Mouse (Mus musculus): ENCODE results near the gene Stra6. TPM values are rescaled to one million over a fixed set of nuclear protein-coding genes. Genes with fewer than 3 reads are reported as not detected.

The Stra6 gene
- polyA plus RNA-seq, 1 experiment: 0.42 TPM

GRCm38 (mm10) chr9:58199381-58200269 is 136.0 kb downstream of the Stra6 start:
- Histone ChIP-seq H3K4me3 (ENCODE audit: insufficient read depth, low read length) (no peak overlapping the region), H3K27ac (ENCODE audit: insufficient read depth, low read length) (no peak overlapping the region), H3K4me1 (ENCODE audit: control insufficient read depth, insufficient read depth, low read length) (peaks cover 7% of the 10 kb centered on the region; the same call in 1 of the 2 replicates)
- TF ChIP-seq POLR2A (IDR thresholded peaks at IDR 0.05; ENCODE audit: low read depth, low read length) (no peak), CTCF (IDR thresholded peaks at IDR 0.05; ENCODE audit: borderline replicate concordance, insufficient read depth, low read length) (no peak)

DNA sequence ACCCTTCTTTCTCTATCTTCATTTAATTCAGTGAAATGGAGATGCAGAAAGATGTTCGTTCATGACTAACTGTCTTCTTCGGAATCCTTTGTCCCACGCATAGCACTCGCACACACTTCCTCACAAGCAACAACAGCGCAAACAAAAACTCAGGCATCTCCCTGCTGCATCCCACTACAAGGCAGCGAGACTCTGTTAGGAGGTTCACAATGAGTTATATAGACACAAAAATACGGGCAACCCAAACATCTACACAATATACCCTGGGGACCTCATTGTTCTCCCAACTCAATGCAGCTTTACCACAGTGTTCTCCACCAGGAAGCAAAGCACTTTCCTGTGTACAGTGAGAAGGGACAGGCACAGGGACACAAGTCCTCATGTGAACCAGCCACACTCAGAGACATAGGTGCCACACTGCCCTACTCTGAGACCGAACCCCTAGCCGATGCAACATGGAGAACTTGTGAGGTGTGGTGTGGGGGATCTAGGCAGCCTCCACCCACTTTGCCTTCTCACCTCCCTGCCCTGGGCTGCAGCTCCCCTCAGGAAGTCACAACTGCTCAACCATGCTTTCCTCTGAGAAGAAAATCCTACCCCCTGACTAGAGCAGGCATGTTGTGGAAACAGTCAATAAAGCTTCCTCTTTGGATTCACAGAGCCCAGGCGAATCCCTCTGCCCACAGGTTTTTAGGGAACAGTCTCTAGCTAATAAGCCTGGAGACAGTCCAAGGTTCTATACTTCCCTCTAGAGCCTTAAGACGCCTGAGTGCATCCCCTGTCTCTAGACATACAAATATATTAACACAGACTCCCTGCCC is 136.9 kb downstream of the Stra6 start:
- Histone ChIP-seq H3K4me3 (ENCODE audit: insufficient read depth, low read length) (no peak overlapping the region), H3K4me1 (ENCODE audit: control insufficient read depth, insufficient read depth, low read length) (peaks cover 7% of the 10 kb centered on the region; the same call in 1 of the 2 replicates)

DNA sequence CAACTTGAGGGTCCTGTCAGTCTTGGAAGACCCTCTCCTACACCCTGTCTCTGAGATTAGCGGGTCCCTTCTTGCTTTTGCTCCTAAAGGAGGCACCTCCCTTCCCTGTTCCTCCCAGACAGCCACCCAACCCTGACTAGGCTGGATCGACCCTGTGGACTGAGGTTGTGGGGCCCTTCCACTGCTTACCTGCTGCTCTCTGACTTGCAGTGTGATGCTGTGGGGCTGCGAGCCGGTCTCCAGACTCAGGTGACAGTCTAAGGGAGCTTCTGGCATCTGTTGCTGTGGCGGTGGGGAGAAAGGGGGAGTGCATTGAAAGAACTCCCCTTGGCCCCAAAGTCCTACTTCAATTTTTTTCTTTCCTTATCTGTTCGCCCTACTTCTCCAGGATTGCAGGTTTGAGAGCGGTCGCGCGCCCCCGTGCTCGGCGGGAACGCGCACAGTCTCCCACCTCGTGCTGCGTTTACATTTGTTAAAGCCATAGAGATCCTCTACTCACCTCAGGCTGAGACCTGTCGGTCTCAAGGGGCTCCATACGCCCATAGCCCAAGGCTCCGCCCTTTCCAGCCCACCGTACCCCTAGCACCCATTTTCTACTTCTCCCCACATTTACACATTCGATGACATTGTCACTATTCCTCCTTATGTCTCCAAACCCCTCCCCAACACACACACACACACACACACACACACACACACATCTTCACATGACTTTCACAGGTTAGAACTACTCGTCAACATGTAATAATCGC is 137.7 kb downstream of the Stra6 start:
- Histone ChIP-seq H3K4me1 (ENCODE audit: control insufficient read depth, insufficient read depth, low read length) (peaks cover 7% of the 10 kb centered on the region; the same call in 1 of the 2 replicates), H3K4me3 (ENCODE audit: insufficient read depth, low read length) (no peak overlapping the region), H3K27ac (ENCODE audit: insufficient read depth, low read length) (no peak overlapping the region)
- TF ChIP-seq CTCF (IDR thresholded peaks at IDR 0.05; ENCODE audit: borderline replicate concordance, insufficient read depth, low read length) (no peak), POLR2A (IDR thresholded peaks at IDR 0.05; ENCODE audit: low read depth, low read length) (no peak)

More for the DNA sequence above, 136.9 kb downstream of the Stra6 start:
- H3K27ac ChIP-seq (ENCODE audit: insufficient read depth, low read length): no peak overlapping the region
- TF ChIP-seq POLR2A (IDR thresholded peaks at IDR 0.05; ENCODE audit: low read depth, low read length) (no peak), CTCF (IDR thresholded peaks at IDR 0.05; ENCODE audit: borderline replicate concordance, insufficient read depth, low read length) (no peak)

DNA sequence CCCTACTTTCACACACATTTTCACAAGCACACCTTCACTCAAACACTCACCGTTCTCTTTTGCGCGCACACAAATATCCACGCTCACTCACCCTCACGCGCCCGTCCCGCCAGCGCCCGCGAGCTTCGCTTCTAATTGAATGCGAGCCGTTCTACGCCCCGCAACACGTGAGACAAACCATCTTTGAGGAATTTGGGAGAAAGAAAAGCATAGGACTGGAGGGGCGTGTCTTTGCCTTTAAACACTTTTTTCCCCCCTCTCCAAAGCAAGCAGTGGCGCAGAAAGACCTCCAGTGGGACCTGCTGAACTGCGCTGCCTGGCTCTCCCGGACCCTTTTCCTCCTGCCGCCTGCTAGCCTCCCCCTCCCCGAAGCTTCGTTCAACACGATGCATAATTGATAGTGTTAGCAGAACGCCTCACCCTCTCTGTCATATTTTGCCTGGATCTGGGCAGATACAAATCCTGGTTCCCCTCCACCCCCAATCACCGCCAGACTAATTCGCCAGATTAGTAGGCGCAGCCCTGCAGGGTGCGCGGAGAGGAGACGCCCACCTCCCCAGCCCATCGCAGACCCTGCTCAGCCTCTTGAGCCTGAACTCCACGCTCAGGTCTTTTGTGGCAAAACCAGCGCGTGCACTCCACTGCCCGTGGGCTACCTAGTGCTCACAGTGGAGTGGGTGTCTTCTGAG is 138.4 kb downstream of the Stra6 start:
- TF ChIP-seq POLR2A (IDR thresholded peaks at IDR 0.05; ENCODE audit: low read depth, low read length): no peak
- no peak for TF ChIP-seq CTCF (IDR thresholded peaks at IDR 0.05; ENCODE audit: borderline replicate concordance, insufficient read depth, low read length)
- Histone ChIP-seq H3K27ac (ENCODE audit: insufficient read depth, low read length) (no peak overlapping the region), H3K4me1 (ENCODE audit: control insufficient read depth, insufficient read depth, low read length) (peaks cover 7% of the 10 kb centered on the region; the same call in 1 of the 2 replicates), H3K4me3 (ENCODE audit: insufficient read depth, low read length) (no peak overlapping the region)

DNA sequence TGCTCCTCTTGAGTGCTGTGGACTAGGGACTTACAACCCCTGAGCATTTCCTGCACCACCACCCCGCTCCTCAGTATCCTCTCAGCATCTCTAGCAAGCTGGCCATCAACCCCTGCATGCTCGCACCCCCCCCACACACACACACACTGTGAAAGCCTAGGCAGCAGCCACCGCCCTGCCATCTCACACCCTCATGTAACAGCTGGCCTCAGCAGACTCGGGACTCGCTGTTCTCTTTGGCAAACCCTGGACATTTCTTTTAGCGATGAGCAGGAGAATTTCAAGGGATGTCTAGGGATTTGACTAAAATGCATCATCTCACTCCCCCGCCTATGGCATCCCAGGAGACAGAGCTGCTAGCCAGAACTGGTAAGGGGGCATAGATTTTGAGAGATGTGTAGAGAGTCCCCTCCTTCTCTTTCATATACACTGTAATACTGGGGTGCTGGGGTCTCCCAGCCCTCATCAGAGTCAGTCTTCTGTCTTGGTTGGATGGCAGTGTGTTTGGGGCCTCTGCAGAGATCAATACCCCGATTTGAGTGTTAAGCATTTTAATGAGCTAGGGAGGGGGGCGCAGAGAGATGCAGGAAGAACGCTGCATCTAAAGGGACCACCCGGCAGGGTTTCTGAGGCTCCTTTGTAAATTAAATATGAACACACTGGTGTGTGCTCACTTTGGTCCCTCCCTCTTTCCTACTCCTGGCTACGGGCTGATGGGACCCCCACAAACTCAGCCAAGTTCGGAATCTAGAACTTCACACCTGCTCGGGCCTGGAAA is 139.3 kb downstream of the Stra6 start:
- no peak overlapping the region for H3K27ac ChIP-seq (ENCODE audit: insufficient read depth, low read length)
- no peak for TF ChIP-seq POLR2A (IDR thresholded peaks at IDR 0.05; ENCODE audit: low read depth, low read length)
- H3K4me3 ChIP-seq (ENCODE audit: insufficient read depth, low read length): no peak overlapping the region
- H3K4me1 ChIP-seq (ENCODE audit: control insufficient read depth, insufficient read depth, low read length): peaks cover 7% of the 10 kb centered on the region; the same call in 1 of the 2 replicates

Other genes with a start within 250 kb of the Stra6 start
- gene Arid3b, start 227.0 kb upstream of the Stra6 start, polyA plus RNA-seq (2011; ENCODE audit: insufficient read length, low read depth, missing spikeins): 4.2 and 4.5 TPM in 2 replicates
- gene Ubl7, start 152.8 kb upstream of the Stra6 start, polyA plus RNA-seq (2011; ENCODE audit: insufficient read length, low read depth, missing spikeins): 55.2 and 56.6 TPM in 2 replicates
- 6.5 and 17.5 TPM in 2 replicates for gene Sema7a, start 123.7 kb upstream of the Stra6 start, polyA plus RNA-seq (2011; ENCODE audit: insufficient read length, low read depth, missing spikeins)
- 0.13 and 0.74 TPM in 2 replicates for gene Cyp11a1, start 57.4 kb upstream of the Stra6 start, polyA plus RNA-seq (2011; ENCODE audit: insufficient read length, low read depth, missing spikeins)
- not detected in 2 replicates for gene Ccdc33, start 55.0 kb downstream of the Stra6 start, polyA plus RNA-seq (2011; ENCODE audit: insufficient read length, low read depth, missing spikeins)
- gene Islr, start 140.5 kb downstream of the Stra6 start, polyA plus RNA-seq (2011; ENCODE audit: insufficient read length, low read depth, missing spikeins): 17.8 and 36.3 TPM in 2 replicates
- 0.30 TPM in 1 of 2 replicates, not detected in the other for gene Islr2, start 140.5 kb downstream of the Stra6 start, polyA plus RNA-seq (2011; ENCODE audit: insufficient read length, low read depth, missing spikeins)
- gene Pml, start 186.0 kb downstream of the Stra6 start, polyA plus RNA-seq (2011; ENCODE audit: insufficient read length, low read depth, missing spikeins): 56.3 and 86.6 TPM in 2 replicates
- 25.9 and 27.0 TPM in 2 replicates for gene Stoml1, start 189.4 kb downstream of the Stra6 start, polyA plus RNA-seq (2011; ENCODE audit: insufficient read length, low read depth, missing spikeins)
- 158 and 210 TPM in 2 replicates for gene Loxl1, start 249.4 kb downstream of the Stra6 start, polyA plus RNA-seq (2011; ENCODE audit: insufficient read length, low read depth, missing spikeins)